Mouse (Mus musculus) limb, embryonic 10.5 days (tissue): ENCODE data around the gene Slc12a7. TPM values are rescaled to one million over a fixed set of nuclear protein-coding genes. Genes with fewer than 3 reads are reported as not detected.
"Not testable (repeated sequence)": the region's sequence is repeated elsewhere in the genome, so short reads cannot be mapped to it uniquely, and the experiment has no call there.

Experiments
- DNase-seq: peaks from one replicate; pipeline ENCODE4 v3.0.0-alpha.2; 2017; ENCODE audit warnings: low spot score
- H3K27ac ChIP-seq: fragments of 300-500 bp; sonication (generic); 2 replicates; pipeline ENCODE4 v1.5.1; 2016; ENCODE audit warnings: mild to moderate bottlenecking
- H3K27me3 ChIP-seq: fragments of 300-500 bp; sonication (generic); 2 replicates; pipeline ENCODE4 v1.6.1; 2016; ENCODE audit warnings: low read depth, mild to moderate bottlenecking; ENCODE audit not compliant: poor library complexity, severe bottlenecking
- H3K36me3 ChIP-seq: fragments of 300-500 bp; sonication (generic); 2 replicates; pipeline ENCODE4 v1.6.1; 2016; ENCODE audit warnings: mild to moderate bottlenecking, moderate library complexity
- H3K4me1 ChIP-seq: fragments of 300-500 bp; sonication (generic); 2 replicates; pipeline ENCODE4 v1.6.1; 2016
- H3K4me3 ChIP-seq: fragments of 300-500 bp; sonication (generic); 2 replicates; pipeline ENCODE4 v1.5.1; 2016; ENCODE audit warnings: mild to moderate bottlenecking, moderate library complexity
- H3K9me3 ChIP-seq: fragments of 300-500 bp; sonication (generic); replicated peaks from 2 replicates; pipeline ENCODE4 v1.6.1; 2016; ENCODE audit warnings: mild to moderate bottlenecking
- WGBS: fragments of 180-500 bp; shearing (Covaris S2); methylation state at CpG from one replicate; pipeline ENCODE4 v1.1.7; 2016; 5-methylcytosine and 5-hydroxymethylcytosine counted together
- polyA plus RNA-seq: library from polyadenylated mRNA; unstranded; fragments of >200 nt; fragmentation: Nextera tagmentation; extraction: Ambion mirVana; gene quantifications from 2 replicates; pipeline ENCODE4 v1.2.1, GENCODE M21; 2016

Gene Slc12a7
- polyA plus RNA-seq, 1 experiment from 2014 or later: 59.6 TPM

- Histone ChIP-seq H3K36me3 (no peaks in the 10 kb centered on the region), H3K4me3 (no peak overlapping the region), H3K4me1 (no peaks in the 10 kb centered on the region), H3K27me3 (peaks cover 10% of the 10 kb centered on the region; the same call in 1 of the 2 replicates), H3K9me3 (no peaks in the 10 kb centered on the region), H3K27ac (no peak overlapping the region)
- no peak for DNase-seq
- 85% methylated on average over 5 of the region's 5 CpGs for WGBS
Measured at GRCm38 (mm10) chr13:73725315-73725714, 7.6 kb upstream of the Slc12a7 start.

GRCm38 (mm10) chr13:73727621-73728025 lies 5.3 kb upstream of the Slc12a7 start:
- 37% methylated on average over 2 of the region's 2 CpGs for WGBS

GRCm38 (mm10) chr13:73728633-73729032 lies 4.3 kb upstream of the Slc12a7 start:
- Histone ChIP-seq H3K36me3 (no peaks in the 10 kb centered on the region), H3K4me3 (no peak overlapping the region), H3K27me3 (peaks cover 38% of the 10 kb centered on the region), H3K9me3 (no peaks in the 10 kb centered on the region), H3K27ac (no peak overlapping the region), H3K4me1 (peaks cover 14% of the 10 kb centered on the region)
- DNase-seq: no peak

More at GRCm38 (mm10) chr13:73727621-73728025, 5.3 kb upstream of the Slc12a7 start:
- DNase-seq: no peak
- H3K4me1 ChIP-seq: peaks cover 7% of the 10 kb centered on the region
- no peaks in the 10 kb centered on the region for H3K36me3 ChIP-seq
- no peak overlapping the region for H3K27ac ChIP-seq
- H3K27me3 ChIP-seq: peaks cover 29% of the 10 kb centered on the region
- no peak overlapping the region for H3K4me3 ChIP-seq
- H3K9me3 ChIP-seq: no peaks in the 10 kb centered on the region

GRCm38 (mm10) chr13:73730913-73731312 lies 2.0 kb upstream of the Slc12a7 start:
- Histone ChIP-seq H3K4me1 (peaks cover 14% of the 10 kb centered on the region), H3K4me3 (no peak overlapping the region), H3K27ac (no peak overlapping the region), H3K9me3 (no peaks in the 10 kb centered on the region), H3K27me3 (peaks cover 57% of the 10 kb centered on the region), H3K36me3 (no peaks in the 10 kb centered on the region)
- WGBS: 56% methylated on average over 1 of the region's 1 CpGs
- no peak for DNase-seq

GRCm38 (mm10) chr13:73732235-73732634 lies 659 bp upstream of the Slc12a7 start:
- peaks cover 14% of the 10 kb centered on the region for H3K4me1 ChIP-seq
- 74% methylated on average over 7 of the region's 7 CpGs for WGBS
- H3K36me3 ChIP-seq: no peaks in the 10 kb centered on the region
- H3K9me3 ChIP-seq: no peaks in the 10 kb centered on the region
- peak overlapping the region; percentile 62 for H3K4me3 ChIP-seq
- no peak for DNase-seq
- H3K27ac ChIP-seq: 0 out of 2 replicates have a peak overlapping the region, but pooled peaks have one; percentile 78
- H3K27me3 ChIP-seq: peaks cover 57% of the 10 kb centered on the region

- WGBS: 91% methylated on average over 1 of the region's 1 CpGs
Measured at GRCm38 (mm10) chr13:73734379-73734778, 1.5 kb downstream of the Slc12a7 start.

GRCm38 (mm10) chr13:73735270-73735669 lies 2.4 kb downstream of the Slc12a7 start:
- H3K4me1 ChIP-seq: peaks cover 14% of the 10 kb centered on the region
- no peaks in the 10 kb centered on the region for H3K9me3 ChIP-seq
- H3K4me3 ChIP-seq: no peak overlapping the region
- no peak for DNase-seq
- no peaks in the 10 kb centered on the region for H3K36me3 ChIP-seq
- H3K27ac ChIP-seq: no peak overlapping the region
- H3K27me3 ChIP-seq: peaks cover 47% of the 10 kb centered on the region
- 80% methylated on average over 8 of the region's 8 CpGs for WGBS

More at GRCm38 (mm10) chr13:73734379-73734778, 1.5 kb downstream of the Slc12a7 start:
- H3K27ac ChIP-seq: no peak overlapping the region
- no peaks in the 10 kb centered on the region for H3K36me3 ChIP-seq
- DNase-seq: no peak
- no peak overlapping the region for H3K4me3 ChIP-seq
- H3K9me3 ChIP-seq: no peaks in the 10 kb centered on the region
- H3K4me1 ChIP-seq: peaks cover 14% of the 10 kb centered on the region
- H3K27me3 ChIP-seq: peaks cover 56% of the 10 kb centered on the region

- no peaks in the 10 kb centered on the region for H3K9me3 ChIP-seq
- H3K4me1 ChIP-seq: peaks cover 14% of the 10 kb centered on the region
- no peak for DNase-seq
- no peaks in the 10 kb centered on the region for H3K36me3 ChIP-seq
- 77% methylated on average over 2 of the region's 2 CpGs for WGBS
- H3K4me3 ChIP-seq: no peak overlapping the region
- H3K27me3 ChIP-seq: peaks cover 44% of the 10 kb centered on the region
- no peak overlapping the region for H3K27ac ChIP-seq
Measured at GRCm38 (mm10) chr13:73735928-73736327, 3.0 kb downstream of the Slc12a7 start.

- H3K9me3 ChIP-seq: no peaks in the 10 kb centered on the region
- H3K4me1 ChIP-seq: peaks cover 14% of the 10 kb centered on the region
- H3K27me3 ChIP-seq: peaks cover 35% of the 10 kb centered on the region
- no peaks in the 10 kb centered on the region for H3K36me3 ChIP-seq
- no peak overlapping the region for H3K4me3 ChIP-seq
- H3K27ac ChIP-seq: no peak overlapping the region
- DNase-seq: no peak
- WGBS: 85% methylated on average over 3 of the region's 3 CpGs
Measured at GRCm38 (mm10) chr13:73736943-73737342, 4.0 kb downstream of the Slc12a7 start.

- DNase-seq, H3K27me3 ChIP-seq, H3K9me3 ChIP-seq, H3K4me3 ChIP-seq, H3K27ac ChIP-seq, H3K36me3 ChIP-seq, H3K4me1 ChIP-seq: not testable (repeated sequence)
- 35% methylated on average over 2 of the region's 2 CpGs for WGBS
Measured at GRCm38 (mm10) chr13:73740399-73740944, 7.6 kb downstream of the Slc12a7 start.

GRCm38 (mm10) chr13:73742944-73743343 lies 10.1 kb downstream of the Slc12a7 start:
- no peak for DNase-seq
- 55% methylated on average over 4 of the region's 4 CpGs for WGBS
- Histone ChIP-seq H3K4me3 (no peak overlapping the region), H3K27ac (no peak overlapping the region), H3K27me3 (no peaks in the 10 kb centered on the region), H3K9me3 (no peaks in the 10 kb centered on the region), H3K4me1 (peaks cover 6% of the 10 kb centered on the region), H3K36me3 (no peaks in the 10 kb centered on the region)

- H3K9me3 ChIP-seq: no peaks in the 10 kb centered on the region
- 76% methylated on average over 3 of the region's 3 CpGs for WGBS
- H3K4me3 ChIP-seq: no peak overlapping the region
- DNase-seq: no peak
- H3K36me3 ChIP-seq: no peaks in the 10 kb centered on the region
- peaks cover 7% of the 10 kb centered on the region for H3K27me3 ChIP-seq
- peaks cover 11% of the 10 kb centered on the region for H3K4me1 ChIP-seq
- H3K27ac ChIP-seq: no peak overlapping the region
Measured at GRCm38 (mm10) chr13:73743662-73744061, 10.8 kb downstream of the Slc12a7 start.

- Histone ChIP-seq H3K4me1 (peaks cover 26% of the 10 kb centered on the region), H3K9me3 (no peaks in the 10 kb centered on the region), H3K27me3 (peaks cover 25% of the 10 kb centered on the region), H3K36me3 (no peaks in the 10 kb centered on the region), H3K4me3 (no peak overlapping the region), H3K27ac (peak overlapping the region; percentile 37; the same call in 1 of the 2 replicates)
- WGBS: 44% methylated on average over 15 of the region's 15 CpGs
- no peak for DNase-seq
Measured at GRCm38 (mm10) chr13:73748663-73749440, 16.0 kb downstream of the Slc12a7 start.
